Mouse (Mus musculus) hindbrain, embryonic 16.5 days (tissue): ENCODE measurements around the gene Prkar1b. TPM values are rescaled to one million over a fixed set of nuclear protein-coding genes. Genes with fewer than 3 reads are reported as not detected.

Experiments used
- ATAC-seq: fragments of 200-750 bp; cut with Nextera tagmentation; 2 replicates; pipeline ENCODE4 v1.8.0; 2017; ENCODE audit warnings: moderate TSS enrichment, moderate library complexity
- H3K27ac ChIP-seq: fragments of 300-500 bp; sonication (generic); 2 replicates; pipeline ENCODE4 v1.5.1; 2014; ENCODE audit warnings: low read depth, mild to moderate bottlenecking, control low read depth, low read length, moderate library complexity
- H3K27me3 ChIP-seq: fragments of 300-500 bp; sonication (generic); replicated peaks from 2 replicates; pipeline ENCODE4 v1.6.1; 2014; ENCODE audit warnings: low read length; ENCODE audit not compliant: control insufficient read depth, insufficient read depth
- H3K36me3 ChIP-seq: fragments of 300-500 bp; sonication (generic); 2 replicates; pipeline ENCODE4 v1.6.1; 2014; ENCODE audit warnings: mild to moderate bottlenecking, low read length, moderate library complexity, mixed read lengths; ENCODE audit not compliant: control insufficient read depth, insufficient read depth
- H3K4me1 ChIP-seq: fragments of 300-500 bp; sonication (generic); 2 replicates; pipeline ENCODE4 v1.6.1; 2014; ENCODE audit warnings: low read depth, low read length; ENCODE audit not compliant: control insufficient read depth, insufficient read depth
- H3K4me2 ChIP-seq: fragments of 300-500 bp; sonication (generic); 2 replicates; pipeline ENCODE4 v1.6.1; 2014; ENCODE audit warnings: mild to moderate bottlenecking, low read length, control low read depth, moderate library complexity
- H3K4me3 ChIP-seq: fragments of 300-500 bp; sonication (generic); 2 replicates; pipeline ENCODE4 v1.5.1; 2014; ENCODE audit warnings: mild to moderate bottlenecking, low read length, control low read depth, moderate library complexity
- H3K9ac ChIP-seq: fragments of 300-500 bp; sonication (generic); 2 replicates; pipeline ENCODE4 v1.6.1; 2014; ENCODE audit warnings: low read depth, mild to moderate bottlenecking, control low read depth, low read length, moderate library complexity
- H3K9me3 ChIP-seq: fragments of 300-500 bp; sonication (generic); 2 replicates; pipeline ENCODE4 v1.6.1; 2014; ENCODE audit warnings: mild to moderate bottlenecking, low read length, moderate library complexity; ENCODE audit not compliant: control insufficient read depth
- WGBS: fragments of 180-500 bp; shearing (Covaris S2); extraction: QIAGEN DNeasy Blood & Tissue Kit; methylation state at CpG from one replicate; pipeline ENCODE4 v1.1.7; 2014; 5-methylcytosine and 5-hydroxymethylcytosine counted together
- polyA plus RNA-seq: library from polyadenylated mRNA; unstranded; fragments of >200 nt; fragmentation: Nextera tagmentation; extraction: Ambion mirVana; gene quantifications from 2 replicates; pipeline ENCODE4 v1.2.1, GENCODE M21; 2015

Prkar1b gene
- polyA plus RNA-seq, 1 experiment from 2014 or later, result 332 TPM

- H3K27me3 ChIP-seq, result no peaks in the 10 kb centered on the region
- no peaks in the 10 kb centered on the region for H3K4me1 ChIP-seq
- no peaks in the 10 kb centered on the region; the same call in 1 of the 2 replicates for H3K36me3 ChIP-seq
- 86% methylated on average over 4 of the region's 4 CpGs for WGBS
- H3K27ac ChIP-seq, result no peak overlapping the region
- H3K9me3 ChIP-seq, result no peaks in the 10 kb centered on the region
- H3K4me2 ChIP-seq, result no peak overlapping the region
- no peak overlapping the region for H3K9ac ChIP-seq
- H3K4me3 ChIP-seq, result no peak overlapping the region
- ATAC-seq, result no peak
Observed at GRCm38 (mm10) chr5:139083841-139084240, 66.0 kb downstream of the Prkar1b start.

- H3K4me3 ChIP-seq, result no peak overlapping the region
- no peaks in the 10 kb centered on the region; the same call in 1 of the 2 replicates for H3K36me3 ChIP-seq
- H3K27ac ChIP-seq, result no peak overlapping the region
- no peaks in the 10 kb centered on the region for H3K9me3 ChIP-seq
- no peaks in the 10 kb centered on the region for H3K27me3 ChIP-seq
- no peak overlapping the region for H3K9ac ChIP-seq
- no peak for ATAC-seq
- WGBS, result 38% methylated on average over 6 of the region's 6 CpGs
- H3K4me1 ChIP-seq, result peaks cover 19% of the 10 kb centered on the region
- H3K4me2 ChIP-seq, result no peak overlapping the region
Observed at GRCm38 (mm10) chr5:139081370-139081769, 68.4 kb downstream of the Prkar1b start.

- Histone ChIP-seq H3K27ac (no peak overlapping the region; the same call in 1 of the 2 replicates), H3K9me3 (no peaks in the 10 kb centered on the region), H3K4me3 (no peak overlapping the region), H3K27me3 (no peaks in the 10 kb centered on the region), H3K36me3 (no peaks in the 10 kb centered on the region), H3K4me1 (peaks cover 28% of the 10 kb centered on the region), H3K4me2 (no peak overlapping the region), H3K9ac (no peak overlapping the region)
- peak; percentile 40; the same call in 1 of the 2 replicates for ATAC-seq
- 31% methylated on average over 4 of the region's 4 CpGs for WGBS
Observed at GRCm38 (mm10) chr5:139078156-139078462, 71.7 kb downstream of the Prkar1b start.

- H3K9ac ChIP-seq, result no peak overlapping the region
- peaks cover 28% of the 10 kb centered on the region for H3K4me1 ChIP-seq
- no peak overlapping the region for H3K4me3 ChIP-seq
- 48% methylated on average over 11 of the region's 11 CpGs for WGBS
- no peak for ATAC-seq
- no peak overlapping the region; the same call in 1 of the 2 replicates for H3K27ac ChIP-seq
- H3K4me2 ChIP-seq, result no peak overlapping the region
- no peaks in the 10 kb centered on the region for H3K27me3 ChIP-seq
- H3K36me3 ChIP-seq, result no peaks in the 10 kb centered on the region
- no peaks in the 10 kb centered on the region for H3K9me3 ChIP-seq
Observed at GRCm38 (mm10) chr5:139077311-139078155, 72.3 kb downstream of the Prkar1b start.

- Histone ChIP-seq H3K27ac (0 out of 2 replicates have a peak overlapping the region, but pooled peaks have one; percentile 0), H3K27me3 (no peaks in the 10 kb centered on the region), H3K4me2 (no peak overlapping the region), H3K4me3 (no peak overlapping the region), H3K4me1 (peaks cover 28% of the 10 kb centered on the region), H3K9me3 (no peaks in the 10 kb centered on the region), H3K9ac (no peak overlapping the region), H3K36me3 (no peaks in the 10 kb centered on the region)
- WGBS, result 61% methylated on average over 7 of the region's 7 CpGs
- ATAC-seq, result peak; percentile 29; the same call in 1 of the 2 replicates
Observed at GRCm38 (mm10) chr5:139076450-139076849, 73.4 kb downstream of the Prkar1b start.

GRCm38 (mm10) chr5:139075791-139076190, 74.0 kb downstream of the Prkar1b start:
- H3K9ac ChIP-seq, result no peak overlapping the region
- H3K4me2 ChIP-seq, result no peak overlapping the region
- ATAC-seq, result peak; percentile 7; the same call in 1 of the 2 replicates
- no peak overlapping the region for H3K4me3 ChIP-seq
- no peaks in the 10 kb centered on the region for H3K9me3 ChIP-seq
- H3K36me3 ChIP-seq, result no peaks in the 10 kb centered on the region
- H3K27me3 ChIP-seq, result no peaks in the 10 kb centered on the region
- 36% methylated on average over 9 of the region's 9 CpGs for WGBS
- H3K27ac ChIP-seq, result no peak overlapping the region
- peaks cover 28% of the 10 kb centered on the region for H3K4me1 ChIP-seq

GRCm38 (mm10) chr5:139075125-139075524, 74.7 kb downstream of the Prkar1b start:
- ATAC-seq, result 0 out of 2 replicates have a peak, but pooled peaks have one; percentile 5

GRCm38 (mm10) chr5:139073977-139074376, 75.8 kb downstream of the Prkar1b start:
- no peak overlapping the region for H3K27ac ChIP-seq
- ATAC-seq, result no peak

More at GRCm38 (mm10) chr5:139075125-139075524, 74.7 kb downstream of the Prkar1b start:
- Histone ChIP-seq H3K9me3 (no peaks in the 10 kb centered on the region), H3K27me3 (no peaks in the 10 kb centered on the region), H3K4me2 (no peak overlapping the region), H3K9ac (no peak overlapping the region), H3K4me3 (no peak overlapping the region), H3K4me1 (peaks cover 28% of the 10 kb centered on the region), H3K36me3 (no peaks in the 10 kb centered on the region), H3K27ac (no peak overlapping the region)
- 48% methylated on average over 3 of the region's 3 CpGs for WGBS

GRCm38 (mm10) chr5:139072866-139073265, 76.9 kb downstream of the Prkar1b start:
- 88% methylated on average over 5 of the region's 5 CpGs for WGBS
- H3K4me1 ChIP-seq, result peaks cover 23% of the 10 kb centered on the region
- no peak overlapping the region for H3K4me3 ChIP-seq
- no peaks in the 10 kb centered on the region for H3K27me3 ChIP-seq
- ATAC-seq, result no peak
- H3K4me2 ChIP-seq, result no peak overlapping the region
- H3K9me3 ChIP-seq, result no peaks in the 10 kb centered on the region
- H3K36me3 ChIP-seq, result no peaks in the 10 kb centered on the region
- H3K27ac ChIP-seq, result no peak overlapping the region
- no peak overlapping the region for H3K9ac ChIP-seq

More at GRCm38 (mm10) chr5:139073977-139074376, 75.8 kb downstream of the Prkar1b start:
- no peaks in the 10 kb centered on the region for H3K36me3 ChIP-seq
- no peak overlapping the region for H3K9ac ChIP-seq
- H3K4me2 ChIP-seq, result no peak overlapping the region
- H3K27me3 ChIP-seq, result no peaks in the 10 kb centered on the region
- H3K4me3 ChIP-seq, result no peak overlapping the region
- 92% methylated on average over 7 of the region's 7 CpGs for WGBS
- peaks cover 28% of the 10 kb centered on the region for H3K4me1 ChIP-seq
- H3K9me3 ChIP-seq, result no peaks in the 10 kb centered on the region
